Mouse (Mus musculus) C2C12 (cell line): ENCODE data around the gene Cyp4f39.

Experiments
- CEBPB ChIP-seq: IDR thresholded peaks from one replicate; pipeline ENCODE4 v1.6.1; 2011; ENCODE audit warnings: low read depth, mild to moderate bottlenecking, control low read depth, moderate library complexity
- CTCF ChIP-seq: IDR thresholded peaks from one replicate; pipeline ENCODE4 v1.5.1; 2011; ENCODE audit not compliant: control insufficient read depth, insufficient read depth, insufficient read length
- MAX ChIP-seq: IDR thresholded peaks from one replicate; pipeline ENCODE4 v1.6.1; 2011; ENCODE audit warnings: mild to moderate bottlenecking, control low read depth
- MYOG ChIP-seq: IDR thresholded peaks from one replicate; pipeline ENCODE4 v1.6.1; 2011; ENCODE audit not compliant: control insufficient read depth, insufficient read length; ENCODE audit errors: extremely low read depth

GRCm38 (mm10) chr17:32470795-32471194 lies 18.3 kb downstream of the Cyp4f39 start:
- no peak for TF ChIP-seq CEBPB
- no peak for TF ChIP-seq CTCF
- TF ChIP-seq MAX: no peak
- TF ChIP-seq MYOG: no peak
